Mouse (Mus musculus) liver, postnatal 0 days (tissue): ENCODE measurements around the gene Gm10160.

Experiments used
- CTCF ChIP-seq: sonication (generic); IDR thresholded peaks from 2 replicates; pipeline ENCODE4 v1.5.1; 2016; ENCODE audit warnings: antibody characterized with exemption, low read depth
- EP300 ChIP-seq: IDR thresholded peaks from 2 replicates; pipeline ENCODE4 v1.6.1; 2016; ENCODE audit warnings: antibody characterized with exemption, low read depth, mild to moderate bottlenecking

GRCm38 (mm10) chr7:81885128-81885527, 29.5 kb upstream of the Gm10160 start:
- no peak for TF ChIP-seq CTCF
- no peak for TF ChIP-seq EP300
